Mouse (Mus musculus) gonadal fat pad, adult 2 months (tissue): ENCODE measurements around the gene Pola1. TPM values are rescaled to one million over a fixed set of nuclear protein-coding genes. Genes with fewer than 3 reads are reported as not detected.
A peak's percentile ranks its signal among the peaks of the same experiment; 100 is the strongest.
"Not testable (repeated sequence)": the region's sequence is repeated elsewhere in the genome, so short reads cannot be mapped to it uniquely, and the experiment has no call there.

Experiments
- DNase-seq: peaks from one replicate; pipeline ENCODE4 v3.0.0-alpha.2; 2012; ENCODE audit warnings: low read depth
- polyA plus RNA-seq: library from polyadenylated mRNA; depleted of rRNA; stranded (reverse); fragments of >200 nt; gene quantifications from 2 replicates; pipeline ENCODE4 v1.2.3, GENCODE M21; 2012

Pola1 gene
- polyA plus RNA-seq, 1 experiment = 0.90 TPM

- no peak for DNase-seq
Measured at GRCm38 (mm10) chrX:93429738-93430260, 202.2 kb downstream of the Pola1 start.

- DNase-seq = no peak
Measured at GRCm38 (mm10) chrX:93428956-93429737, 202.8 kb downstream of the Pola1 start.

DNA sequence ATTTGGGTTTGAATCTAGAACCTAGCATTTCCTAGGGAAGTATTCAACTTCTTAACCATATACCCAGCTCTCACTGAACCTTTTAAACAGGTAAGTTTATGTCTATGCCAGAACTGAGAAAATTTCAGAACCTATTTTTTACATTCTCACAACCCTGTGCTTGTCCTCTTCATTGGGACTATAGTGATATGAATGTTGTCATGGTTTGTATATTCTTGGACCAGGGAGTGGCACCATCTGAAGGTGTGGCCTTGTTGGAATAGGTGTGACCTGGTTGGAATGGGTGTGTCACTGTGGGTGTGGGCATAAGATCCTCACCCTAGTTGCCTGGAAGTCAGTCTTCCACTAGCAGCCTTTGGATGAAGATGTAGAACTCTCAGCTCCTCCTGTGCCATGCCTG is 231.1 kb downstream of the Pola1 start:
- not testable (repeated sequence) for DNase-seq

DNA sequence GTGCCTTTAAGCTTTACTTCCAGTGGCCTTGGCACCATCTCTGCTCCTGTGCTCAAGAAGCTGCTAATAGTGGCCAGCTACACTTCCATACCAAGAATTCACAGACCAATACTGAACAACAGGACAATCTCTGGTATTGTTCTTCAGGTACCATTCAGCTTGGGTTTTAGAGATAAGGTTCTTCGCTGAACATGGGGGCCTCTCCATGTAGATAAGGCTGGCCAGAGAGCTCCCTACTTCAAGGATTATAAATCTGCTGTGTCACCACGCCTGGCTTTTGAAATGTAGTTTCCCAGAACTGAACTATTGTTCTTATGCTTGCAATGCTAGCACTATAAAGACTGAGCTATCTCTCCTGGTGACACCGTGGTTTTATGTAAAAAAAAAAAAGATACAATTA is 234.9 kb downstream of the Pola1 start:
- DNase-seq = no peak

DNA sequence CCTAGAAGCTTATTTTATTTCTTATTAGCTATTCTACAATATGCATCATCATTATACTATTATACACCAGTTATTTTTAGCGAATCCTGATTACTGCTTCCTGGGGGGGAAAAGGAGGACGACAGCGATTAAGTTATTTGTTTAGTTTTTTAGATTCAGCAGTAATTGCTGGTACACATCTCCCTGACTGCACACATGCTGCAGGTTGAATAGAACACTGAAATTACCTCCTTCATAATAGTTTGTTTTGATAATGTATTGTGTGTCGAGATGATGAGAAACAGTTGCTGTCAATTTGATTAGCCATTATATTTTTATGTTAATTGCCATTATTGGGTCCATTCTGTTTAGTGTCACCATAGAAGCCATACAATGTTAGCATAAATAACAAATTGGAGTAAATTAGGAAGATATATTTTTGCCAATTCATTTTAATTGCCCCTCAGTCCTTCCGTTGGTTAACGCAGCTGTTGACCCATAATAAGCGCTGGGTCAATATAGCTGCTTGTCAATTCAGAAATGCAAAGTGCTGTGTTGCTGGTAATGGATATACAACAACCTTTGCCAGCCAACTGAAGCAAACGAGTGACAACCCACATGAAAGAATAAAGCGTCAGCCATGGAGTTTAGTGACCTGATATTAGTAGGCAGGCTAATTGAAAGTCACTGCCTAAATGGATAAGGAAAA is 254.5 kb downstream of the Pola1 start:
- DNase-seq = no peak

DNA sequence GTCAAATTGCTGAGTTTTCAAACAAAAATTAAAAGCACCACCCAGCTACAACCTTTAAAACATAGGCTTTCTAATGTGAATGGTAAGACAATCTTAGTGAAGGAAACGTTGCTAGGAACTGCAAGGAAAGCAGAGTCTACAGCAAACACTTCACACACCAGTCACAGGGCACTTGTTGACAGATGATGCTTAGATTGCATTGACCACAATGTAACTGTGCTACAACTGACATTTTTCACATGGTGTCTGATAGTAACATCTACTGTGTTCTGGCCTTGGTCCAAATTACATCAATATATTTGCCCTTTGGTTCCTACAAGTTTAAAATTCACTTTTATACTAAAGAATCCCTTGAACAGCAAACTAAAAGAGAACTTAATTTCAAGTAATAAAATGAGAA is 258.5 kb downstream of the Pola1 start:
- no peak for DNase-seq

DNA sequence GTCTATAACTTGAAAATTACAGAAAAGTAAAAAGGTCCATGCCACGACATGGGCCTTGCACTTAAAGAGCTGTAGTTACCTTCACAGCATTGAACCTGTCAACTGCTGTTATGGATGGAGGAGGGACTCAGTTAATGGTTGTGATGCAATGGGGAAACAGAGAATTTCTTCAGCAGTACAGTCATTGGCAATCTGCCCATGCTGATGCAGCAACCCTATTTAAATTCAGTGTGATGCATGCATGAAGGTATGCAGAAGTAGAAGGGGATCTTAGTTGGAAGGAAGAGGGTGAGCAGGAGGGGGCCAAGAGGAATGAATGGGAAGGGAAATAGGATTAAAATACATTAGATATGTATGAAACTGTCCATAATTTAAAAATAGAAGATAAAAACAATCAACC is 262.2 kb downstream of the Pola1 start:
- peak; percentile 3 for DNase-seq

DNA sequence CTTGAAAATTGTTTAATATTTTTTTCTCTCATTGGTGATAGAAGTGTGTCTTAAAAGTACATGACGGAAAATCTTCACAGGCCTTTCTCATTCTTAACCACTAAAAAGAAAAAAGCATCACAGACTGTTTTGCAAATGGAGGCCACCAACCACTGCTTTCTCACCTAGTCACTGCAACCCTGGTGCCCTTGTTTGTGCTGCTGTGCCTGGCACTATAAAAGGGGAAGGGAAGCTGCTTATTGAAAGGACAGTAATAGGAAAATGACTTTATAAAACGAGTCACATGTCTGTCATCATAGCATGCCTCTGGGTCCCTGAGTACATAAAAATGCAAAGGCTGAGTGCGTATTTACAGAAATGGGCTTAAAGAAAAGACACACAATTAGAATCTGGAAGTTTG is 263.7 kb downstream of the Pola1 start:
- DNase-seq = no peak

DNA sequence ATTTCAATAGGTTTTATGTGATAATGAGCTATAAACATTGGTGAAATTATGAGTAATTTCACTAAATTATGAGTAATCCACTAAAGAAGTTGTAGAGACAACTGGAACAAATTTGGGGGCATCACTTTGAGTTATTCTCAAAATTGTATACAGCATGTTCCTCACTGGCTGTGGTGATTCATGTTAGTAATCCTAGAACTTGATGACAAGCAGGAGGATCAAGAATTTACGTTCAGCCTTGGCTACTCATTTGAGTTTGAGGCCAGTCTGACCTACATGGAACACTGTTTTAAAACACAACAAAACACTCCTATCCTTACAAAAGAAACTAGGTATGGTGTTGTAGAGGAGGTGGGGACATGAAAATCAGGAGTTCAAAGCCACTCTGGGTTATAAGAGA is 310.6 kb downstream of the Pola1 start:
- no peak for DNase-seq

GRCm38 (mm10) chrX:93319979-93320378 is 312.0 kb downstream of the Pola1 start:
- no peak for DNase-seq

DNA sequence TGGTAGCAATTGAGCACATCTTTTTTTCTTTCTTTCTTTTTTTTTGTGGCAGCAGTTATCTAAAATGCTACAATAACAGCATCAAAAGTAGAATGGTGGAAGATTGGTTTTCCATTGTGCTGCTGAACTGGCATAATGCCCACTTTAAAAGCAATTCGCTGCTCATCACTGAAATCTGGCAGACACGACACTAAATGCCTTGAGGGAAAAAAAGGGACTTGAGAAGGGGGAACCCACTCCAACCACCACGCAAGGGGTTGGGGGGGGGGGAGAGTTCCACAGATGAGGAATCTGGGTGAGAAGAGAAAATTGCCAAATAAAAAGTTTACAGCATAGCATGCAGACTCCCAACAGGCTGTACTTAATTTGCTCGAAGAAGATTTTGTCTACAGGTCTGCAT is 314.4 kb downstream of the Pola1 start:
- no peak for DNase-seq

DNA sequence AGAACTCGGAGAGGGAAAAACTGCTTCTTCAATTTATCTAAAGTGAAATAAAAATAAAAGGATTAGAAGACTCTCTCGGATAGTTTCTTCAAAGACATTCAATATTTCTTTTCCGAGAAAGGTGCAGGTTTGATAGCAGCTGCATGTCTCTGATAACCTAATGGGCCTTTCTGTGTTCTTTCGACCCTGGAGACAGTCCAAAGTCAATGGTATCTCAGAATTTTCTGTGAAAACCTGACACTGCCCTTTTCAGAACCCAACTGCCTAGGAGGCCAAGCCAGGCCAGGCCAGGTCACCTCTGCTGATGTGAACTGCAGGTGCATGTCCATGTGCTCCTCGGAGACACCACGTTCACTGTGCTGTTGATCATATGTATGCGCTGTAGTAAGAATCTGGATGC is 326.2 kb downstream of the Pola1 start:
- no peak for DNase-seq

GRCm38 (mm10) chrX:93301798-93302197 is 330.2 kb downstream of the Pola1 start:
- DNase-seq = no peak

- DNase-seq = no peak
Measured at GRCm38 (mm10) chrX:93300183-93300815, 331.7 kb downstream of the Pola1 start.

GRCm38 (mm10) chrX:93299771-93300170 is 332.2 kb downstream of the Pola1 start:
- DNase-seq = no peak

DNA sequence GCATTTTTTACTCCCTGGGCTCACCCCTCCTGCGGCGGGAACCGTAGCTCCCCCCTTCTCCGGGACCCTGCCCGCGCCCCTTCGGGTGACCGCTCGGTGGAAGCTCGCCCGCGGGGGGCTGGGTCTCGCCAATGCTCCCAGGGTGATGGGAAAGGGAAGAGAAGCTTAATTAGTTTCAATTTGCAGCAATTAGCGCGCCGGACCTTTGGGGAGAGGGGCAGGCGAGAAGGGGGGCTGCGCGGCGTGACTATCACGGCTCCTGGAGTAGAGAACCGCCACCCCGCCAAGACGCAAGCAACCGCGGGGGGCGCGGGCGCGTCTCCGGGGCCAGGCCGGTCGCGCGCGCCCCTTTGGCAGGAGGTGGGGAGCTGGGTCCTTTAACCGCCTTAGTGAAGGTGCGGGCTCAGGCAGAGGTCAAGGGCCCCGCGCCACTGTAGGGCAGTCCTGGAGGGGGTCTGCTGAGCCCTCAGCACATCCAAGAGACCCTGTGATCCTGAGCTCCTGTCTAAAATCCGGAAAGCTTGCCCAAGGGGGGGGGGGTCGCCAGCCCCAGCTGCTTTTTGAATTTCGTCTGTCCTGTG is 332.8 kb downstream of the Pola1 start:
- DNase-seq = no peak

- no peak for DNase-seq
Measured at GRCm38 (mm10) chrX:93297001-93297441, 334.9 kb downstream of the Pola1 start.

- DNase-seq = no peak
Measured at GRCm38 (mm10) chrX:93295819-93296218, 336.1 kb downstream of the Pola1 start.

DNA sequence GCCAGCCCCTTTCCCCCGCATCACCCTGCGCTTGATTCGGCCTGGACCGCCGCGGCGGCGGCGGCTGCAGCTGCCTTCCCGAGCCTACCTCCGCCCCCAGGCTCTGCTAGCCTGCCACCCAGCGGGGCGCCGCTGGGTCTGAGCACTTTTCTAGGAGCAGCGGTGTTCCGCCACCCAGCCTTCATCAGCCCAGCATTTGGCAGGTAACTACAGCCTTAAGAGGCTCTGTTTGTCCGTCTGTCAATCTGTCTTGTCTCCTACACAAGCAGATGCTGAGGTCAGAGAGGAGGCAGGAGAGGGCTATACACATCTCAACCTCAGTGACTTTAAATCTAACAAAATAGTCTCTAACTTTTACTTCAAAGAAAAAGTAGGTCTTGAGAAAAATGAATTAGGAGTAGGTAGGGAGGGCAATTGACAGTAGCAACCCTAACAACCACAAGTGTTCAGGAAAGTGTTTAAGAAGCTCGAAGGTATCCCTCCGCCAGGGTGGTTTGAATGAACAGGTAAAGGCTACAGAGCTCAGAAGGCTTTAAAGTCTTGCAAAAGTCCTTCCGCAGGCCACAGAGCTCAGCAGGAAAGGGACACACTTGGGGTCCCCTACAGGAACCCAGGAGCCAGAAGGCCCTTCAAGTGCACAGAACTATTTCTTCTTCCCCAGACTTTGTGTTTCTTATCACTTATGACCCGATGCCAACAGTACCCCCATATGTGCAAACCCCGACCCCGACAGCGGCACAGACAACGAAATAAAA is 337.0 kb downstream of the Pola1 start:
- DNase-seq = no peak

DNA sequence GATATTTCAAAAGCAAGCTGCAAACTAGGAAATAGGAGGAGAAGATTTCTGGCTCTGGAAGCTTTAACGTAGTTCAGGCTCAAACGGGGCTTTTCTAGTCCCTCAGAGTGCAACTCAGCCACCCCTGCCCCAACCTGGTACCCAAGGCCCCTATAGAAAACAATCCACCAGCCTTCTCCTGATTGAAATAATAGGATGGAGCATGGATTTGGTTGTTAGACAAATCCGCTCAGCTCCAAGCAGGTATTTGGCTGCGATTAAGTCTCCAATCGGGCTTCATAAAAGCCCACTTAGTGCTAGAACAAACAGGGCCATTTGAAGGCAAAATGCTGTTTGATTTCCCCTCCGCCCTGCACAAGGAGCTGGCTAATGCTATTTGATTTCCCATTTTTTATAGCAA is 339.9 kb downstream of the Pola1 start:
- DNase-seq = no peak

DNA sequence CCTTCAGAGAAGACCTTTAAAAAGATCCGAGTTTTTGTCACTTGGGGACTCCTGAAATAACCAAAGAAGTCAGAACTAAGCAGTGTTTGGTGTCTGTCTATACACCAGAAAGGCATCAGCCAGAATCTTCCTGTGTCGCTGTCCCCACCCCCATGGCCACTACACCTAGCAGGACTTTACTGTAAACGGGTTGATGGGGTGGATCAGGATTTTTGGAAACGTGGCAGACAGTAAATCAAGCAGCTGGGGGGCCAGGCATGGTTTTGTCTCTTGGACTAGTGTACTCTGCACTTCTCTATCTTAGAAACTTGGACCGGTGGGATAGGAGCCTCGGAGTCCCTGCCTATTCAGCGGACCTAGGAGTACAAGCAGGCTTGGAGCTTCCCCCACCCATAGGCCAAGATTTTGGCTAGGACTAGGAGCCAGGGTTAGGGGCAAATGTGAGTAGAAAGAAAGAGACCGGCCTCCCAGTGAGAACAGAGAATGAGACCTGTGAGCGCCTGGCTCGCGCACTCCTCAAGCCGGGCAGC is 342.0 kb downstream of the Pola1 start:
- DNase-seq = no peak
